Mouse (Mus musculus): Measurements from ENCODE around the gene B4galt3.

The B4galt3 gene

DNA sequence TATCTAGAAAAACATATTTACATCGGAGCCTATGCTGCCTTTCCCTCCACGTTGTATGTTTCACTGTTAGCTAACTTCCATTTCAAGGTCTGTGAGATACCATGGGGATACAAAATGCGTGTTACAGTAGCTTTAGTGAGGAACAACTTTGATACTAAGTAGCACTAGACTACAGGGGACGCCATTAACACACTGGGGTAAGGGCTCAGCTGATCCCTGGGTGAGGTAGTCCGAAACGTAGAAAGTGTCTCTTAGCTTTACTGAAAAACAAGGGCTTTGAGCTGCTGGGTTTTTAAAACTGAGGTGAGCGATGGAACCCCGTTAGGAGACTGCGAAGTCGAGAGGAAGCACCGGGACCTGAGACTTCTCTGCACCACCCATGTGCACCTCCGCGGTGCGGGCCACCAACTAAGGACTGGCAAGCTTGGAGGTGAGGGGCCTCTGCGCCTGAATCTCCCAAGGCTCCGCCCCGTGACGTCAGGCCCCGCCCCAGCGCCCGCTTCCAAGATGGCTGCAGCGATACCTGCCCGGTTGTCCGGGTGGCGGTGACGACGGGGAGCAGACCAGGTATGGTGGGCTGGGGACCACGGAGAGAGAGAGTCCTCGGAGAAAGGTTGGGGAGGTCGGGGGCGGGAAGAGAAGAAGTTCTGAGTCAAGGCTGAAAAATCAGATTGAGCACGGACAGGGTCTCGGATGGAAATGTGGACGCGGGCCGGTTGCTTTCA, at the start of gene B4galt3:
Gene B4galt3 (plus strand): TSS at position 481 of the 725 bp plus-strand sequence.
- DNase-seq = peak; percentile 95

GRCm38 (mm10) chr1:171220871-171221270, 49.3 kb upstream of the B4galt3 start:
- DNase-seq = peak; percentile 90

DNA sequence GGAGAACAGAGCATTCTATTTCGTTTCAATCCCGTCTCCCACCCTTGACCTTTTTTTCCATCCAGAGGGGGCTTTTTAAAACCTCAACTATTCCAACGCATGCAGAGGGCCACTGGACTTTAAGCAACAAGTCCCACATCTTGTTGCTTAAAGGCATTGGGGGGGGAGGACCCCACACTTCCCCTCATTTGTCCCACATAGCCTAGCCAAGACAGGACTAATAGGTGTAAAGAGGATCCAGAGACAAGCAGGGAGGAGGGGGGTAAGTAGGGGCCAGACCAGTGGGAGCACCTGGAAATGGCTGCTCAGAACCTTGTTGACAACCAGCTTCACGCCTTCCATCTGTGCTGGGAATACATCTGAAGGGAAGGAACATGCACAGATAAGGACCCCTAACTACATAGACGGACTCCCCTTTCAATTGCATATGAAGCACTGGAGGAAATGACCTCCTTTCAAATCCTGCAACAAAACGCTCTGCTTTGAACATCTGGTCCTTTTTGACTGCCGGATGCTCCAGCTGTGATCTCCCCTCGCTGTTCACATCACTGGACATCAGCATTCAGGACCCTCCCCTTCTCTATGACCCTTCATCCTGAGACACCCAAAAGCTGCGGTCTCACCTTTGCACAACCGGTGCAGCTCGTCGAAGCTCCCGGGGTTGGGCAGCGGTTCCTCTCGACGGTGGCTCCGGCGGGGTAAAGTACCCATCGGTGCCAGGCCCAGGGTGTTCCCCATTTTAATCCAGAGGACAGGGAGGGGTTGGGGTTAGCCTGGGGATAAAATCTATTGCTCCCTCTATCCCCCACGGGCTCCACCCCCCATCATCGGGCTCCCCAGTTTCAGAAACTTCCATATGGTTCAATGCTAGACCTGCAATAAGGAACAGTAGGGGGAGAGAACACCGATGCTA, 48.6 kb upstream of the B4galt3 start:
- DNase-seq = peak; percentile 20

GRCm38 (mm10) chr1:171222238-171223155, 47.6 kb upstream of the B4galt3 start, which contains the start of gene Tomm40l:
Gene Tomm40l (minus strand): TSS chr1:171222514.
- DNase-seq = peak; percentile 98

GRCm38 (mm10) chr1:171223168-171223567, 47.0 kb upstream of the B4galt3 start:
- DNase-seq = no peak

DNA sequence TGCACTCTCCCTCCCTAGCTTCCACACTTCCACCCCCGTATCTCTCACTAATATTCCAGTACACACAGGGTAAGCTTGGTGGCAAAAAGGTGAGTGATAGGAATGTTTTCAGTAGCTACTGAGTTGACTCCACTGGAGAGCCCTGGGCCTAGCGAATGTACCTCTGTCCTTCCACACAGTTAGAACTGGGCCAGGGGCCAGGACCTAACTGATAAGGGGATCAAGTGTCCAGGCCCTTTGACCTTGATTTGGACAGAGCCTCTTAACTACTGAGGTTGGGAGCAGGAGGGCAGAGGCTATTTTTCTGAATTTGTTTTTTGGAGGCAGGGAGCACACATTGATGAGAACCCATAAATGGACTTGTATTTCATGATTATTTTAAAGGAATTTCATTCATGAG, 46.3 kb upstream of the B4galt3 start:
- no peak for DNase-seq

GRCm38 (mm10) chr1:171224857-171225256, 45.3 kb upstream of the B4galt3 start, which contains the start of gene Apoa2:
Gene Apoa2 (plus strand): TSS chr1:171225054.
- DNase-seq = no peak

GRCm38 (mm10) chr1:171226780-171227179, 43.3 kb upstream of the B4galt3 start:
- no peak for DNase-seq

GRCm38 (mm10) chr1:171227879-171228278, 42.2 kb upstream of the B4galt3 start:
- DNase-seq = no peak

GRCm38 (mm10) chr1:171229750-171230149, 40.4 kb upstream of the B4galt3 start:
- no peak for DNase-seq

GRCm38 (mm10) chr1:171230215-171230614, 39.9 kb upstream of the B4galt3 start:
- DNase-seq = no peak

GRCm38 (mm10) chr1:171231844-171232243, 38.3 kb upstream of the B4galt3 start:
- no peak for DNase-seq

DNA sequence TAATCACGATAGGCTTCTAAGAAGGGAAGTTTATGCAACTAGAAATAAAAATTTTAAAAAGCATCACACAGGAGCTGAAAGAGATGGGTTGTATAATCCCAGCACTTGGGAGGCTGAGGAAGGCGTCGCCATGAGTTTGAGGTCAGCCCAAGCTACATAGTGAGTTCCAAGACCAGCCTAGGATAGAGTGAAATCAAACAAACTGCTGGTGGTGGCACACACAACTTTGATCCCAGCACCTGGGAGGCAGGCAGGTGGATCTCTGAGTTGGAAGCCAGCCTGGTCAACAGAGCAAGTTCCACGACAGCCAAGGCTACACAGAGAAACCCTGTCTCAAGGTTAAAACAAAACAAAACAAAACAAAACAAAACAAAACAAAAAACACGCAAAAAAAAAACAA, 37.8 kb upstream of the B4galt3 start:
- no peak for DNase-seq

DNA sequence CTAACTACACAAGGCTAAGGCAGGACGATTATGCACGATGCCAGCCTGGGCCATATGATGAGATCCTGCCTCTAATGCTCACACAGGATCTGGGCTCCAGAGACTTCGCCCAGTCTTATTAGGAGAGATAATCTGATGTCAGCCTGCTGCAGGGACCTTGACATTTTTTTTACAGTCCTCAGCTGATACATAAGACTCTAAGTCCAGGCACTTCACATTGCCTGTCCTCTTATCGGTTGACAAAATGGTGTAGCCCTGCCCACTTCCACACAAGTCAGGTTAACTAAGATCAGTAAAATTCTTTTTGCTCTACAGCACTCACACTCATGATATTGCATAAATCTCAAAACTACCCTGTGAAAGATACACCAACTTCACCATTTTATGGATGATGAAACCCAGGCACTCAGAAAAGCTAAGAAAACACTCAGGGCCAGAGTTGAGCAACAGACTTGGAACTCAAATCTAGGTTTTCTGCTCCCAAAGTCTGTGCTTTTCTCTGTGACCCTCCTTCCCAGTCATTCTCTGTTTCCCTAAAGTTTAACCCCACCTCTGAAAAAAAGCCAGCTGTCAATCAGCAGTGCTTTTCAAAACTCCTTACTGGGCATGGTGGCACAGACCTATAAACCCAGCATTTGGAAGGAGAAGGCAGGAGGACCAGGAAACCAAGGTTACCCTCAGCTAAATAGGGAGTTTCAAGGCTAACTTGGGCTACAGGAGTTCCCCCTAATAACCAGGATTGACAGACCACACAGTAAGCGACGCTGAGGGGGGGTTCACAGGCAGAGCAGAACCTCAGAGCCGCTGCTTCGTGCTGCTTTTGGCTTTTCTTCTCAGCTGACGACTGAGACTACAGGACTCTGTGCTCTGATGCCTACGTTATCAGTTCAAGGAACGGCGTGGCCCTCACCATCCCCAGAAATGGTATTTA, 37.1 kb upstream of the B4galt3 start:
- no peak for DNase-seq

GRCm38 (mm10) chr1:171234126-171234525, 36.0 kb upstream of the B4galt3 start, which contains the start of gene Fcer1g:
Gene Fcer1g (minus strand): TSS chr1:171234365.
- DNase-seq = no peak

- DNase-seq = no peak
Observed at GRCm38 (mm10) chr1:171234538-171234937, 35.6 kb upstream of the B4galt3 start.

- no peak for DNase-seq
Observed at GRCm38 (mm10) chr1:171235791-171236190, 34.3 kb upstream of the B4galt3 start.

- no peak for DNase-seq
Observed at GRCm38 (mm10) chr1:171237438-171237837, 32.7 kb upstream of the B4galt3 start.

DNA sequence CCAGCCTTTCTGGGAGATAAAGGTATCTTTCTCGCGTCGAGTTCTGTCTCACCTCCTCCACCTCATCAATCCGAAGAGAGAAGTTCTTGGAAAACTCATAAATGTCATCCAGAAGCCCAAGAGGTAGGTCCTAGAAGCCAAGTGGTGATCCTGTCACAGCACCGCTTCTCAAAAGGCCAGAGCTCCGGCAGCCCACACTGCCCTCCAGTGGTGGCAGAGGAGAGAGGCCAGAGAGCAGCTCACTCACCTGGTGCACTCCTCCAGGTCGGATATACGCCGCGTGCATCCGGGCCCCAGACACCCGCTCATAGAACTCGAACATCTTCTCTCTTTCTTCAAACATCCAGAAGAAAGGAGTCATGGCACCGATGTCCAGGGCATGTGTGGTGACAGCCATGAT, 31.7 kb upstream of the B4galt3 start:
- DNase-seq = no peak

DNA sequence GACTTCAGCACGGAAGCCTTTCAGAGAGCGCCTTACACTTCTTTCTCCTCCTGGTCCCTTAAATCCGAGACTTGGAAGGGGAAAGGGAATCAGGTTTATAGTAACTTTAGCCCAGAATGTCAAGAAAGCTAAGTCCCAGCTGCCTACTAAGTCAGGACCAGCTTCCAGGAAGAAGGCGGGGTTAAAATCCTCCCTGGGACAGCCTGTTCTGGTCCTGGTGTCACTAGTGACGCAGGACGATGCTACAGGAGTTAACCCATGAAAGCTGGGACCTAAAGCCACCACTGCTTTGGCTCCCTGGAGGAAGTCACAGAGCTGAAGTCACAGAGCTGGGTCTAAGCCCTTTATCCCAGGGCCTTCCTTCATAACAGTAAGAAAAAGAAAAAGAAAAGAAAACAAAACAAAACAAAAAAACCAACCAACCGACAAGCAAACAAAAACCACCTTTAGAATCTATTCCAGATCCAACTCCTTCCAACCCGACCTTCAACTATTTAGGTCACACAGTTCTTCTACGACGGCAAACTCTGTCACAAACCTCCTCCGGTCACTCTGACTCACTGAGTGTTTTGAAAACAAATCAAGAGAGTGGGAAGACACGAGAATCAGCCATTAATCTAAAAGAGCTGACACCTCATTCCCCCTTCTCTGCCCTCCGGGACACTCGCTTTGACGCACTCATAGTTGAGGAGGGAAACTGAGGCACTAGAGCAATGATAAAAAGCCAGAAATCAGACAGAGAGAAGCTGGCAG, 30.0 kb upstream of the B4galt3 start:
- DNase-seq = no peak

- DNase-seq = no peak
Observed at GRCm38 (mm10) chr1:171240911-171241310, 29.2 kb upstream of the B4galt3 start.

Measured in right cerebral cortex, adult 18-20 months (tissue).